In genomic region chr3:141936594-141937272, GRCm38 (mm10) we compare ENCODE assay signal across 12 mouse cellular contexts.
DNase-seq lines count a peak whose midpoint lies in the region; ATAC-seq and TF ChIP-seq lines count a peak whose summit lies in the region.
"Had no signal": no experiment of that assay in that cellular context is flagged by ENCODE, and none has a peak within 500 bp of the region (broad histone marks: within the 10 kb centered on the region; RNA-seq: fewer than 3 reads in every experiment).

No protein-coding gene starts in this region.

- no peak for TF ChIP-seq CTCF in left cerebral cortex, adult 2 months (IDR thresholded peaks at IDR 0.05)

- 45% methylated on average over 16 of the region's 16 CpGs for WGBS in embryonic facial prominence, embryonic 12.5 days
- WGBS in stomach, embryonic 14.5 days = 23% methylated on average over 16 of the region's 16 CpGs
- WGBS in liver, embryonic 11.5 days = 52% methylated on average over 16 of the region's 16 CpGs

- H3K9me3 ChIP-seq in embryonic facial prominence, embryonic 12.5 days = no peaks in the 10 kb centered on the region
- H3K9me3 ChIP-seq in stomach, embryonic 14.5 days (ENCODE audit: control insufficient read depth, low read depth, low read length) = no peaks in the 10 kb centered on the region
- H3K9me3 ChIP-seq in liver, embryonic 11.5 days (ENCODE audit: control insufficient read depth, low read length) = no peaks in the 10 kb centered on the region
- H3K9me3 ChIP-seq: G1E had no signal

- no peak for DNase-seq in left cerebral cortex, adult 2 months (ENCODE audit: extremely low spot score in 1 of 2, low spot score in 2 of 2)
- no peak for DNase-seq in left cerebral cortex, adult 18-20 months (ENCODE audit: low spot score in 2 of 2)
- peak; percentile 8 to 16 for DNase-seq in layer of hippocampus, postnatal 36 days
- DNase-seq in adrenal gland, adult 18-20 months (ENCODE audit: low spot score in 2 of 2) = no peak
- no peak for DNase-seq in liver, embryonic 11.5 days (ENCODE audit: low spot score)
- DNase-seq: gastrocnemius, postnatal 10 days; kidney, adult 11 months had no signal

- no peaks in the 10 kb centered on the region for H3K36me3 ChIP-seq in embryonic facial prominence, embryonic 12.5 days
- no peaks in the 10 kb centered on the region for H3K36me3 ChIP-seq in stomach, embryonic 14.5 days (ENCODE audit: control insufficient read depth, insufficient read depth, low read length)
- H3K36me3 ChIP-seq in liver, embryonic 11.5 days (ENCODE audit: control insufficient read depth, insufficient read depth, low read length) = no peaks in the 10 kb centered on the region
- H3K36me3 ChIP-seq: G1E had no signal

- intact Hi-C loops in left cerebral cortex, adult 2 months (cut with DNase I) = no loop called here

- H3K9ac ChIP-seq in embryonic facial prominence, embryonic 12.5 days = no peak overlapping the region
- no peak overlapping the region for H3K9ac ChIP-seq in stomach, embryonic 14.5 days (replicated peaks; ENCODE audit: low read depth, low read length)
- no peak overlapping the region for H3K9ac ChIP-seq in liver, embryonic 11.5 days (ENCODE audit: low read depth, low read length)

- 0 out of 2 replicates have a peak, but pooled peaks have one; percentile 53 for ATAC-seq in embryonic facial prominence, embryonic 12.5 days (ENCODE audit: insufficient number of reproducible peaks, insufficient read depth, low FRiP score, low TSS enrichment)
- no peak for ATAC-seq in stomach, embryonic 14.5 days (ENCODE audit: insufficient number of reproducible peaks, insufficient read depth, low FRiP score, low read depth)
- no peak for ATAC-seq in liver, embryonic 11.5 days (replicated peaks; ENCODE audit: low FRiP score)
- no peak for ATAC-seq in CD4-positive, CD25-positive, alpha-beta regulatory T cell, adult 4 months

- no peak overlapping the region for H3K4me2 ChIP-seq in embryonic facial prominence, embryonic 12.5 days (replicated peaks)
- H3K4me2 ChIP-seq in stomach, embryonic 14.5 days (replicated peaks; ENCODE audit: low read depth, low read length) = 0 out of 2 replicates have a peak overlapping the region, but pooled peaks have one; percentile 14
- H3K4me2 ChIP-seq in liver, embryonic 11.5 days = no peak overlapping the region

- H3K27me3 ChIP-seq in embryonic facial prominence, embryonic 12.5 days = 0 out of 2 replicates have a peak, but pooled peaks cover 8% of the 10 kb centered on the region
- H3K27me3 ChIP-seq in stomach, embryonic 14.5 days (ENCODE audit: control insufficient read depth, insufficient read depth, low read length) = no peaks in the 10 kb centered on the region
- no peaks in the 10 kb centered on the region for H3K27me3 ChIP-seq in liver, embryonic 11.5 days (replicated peaks; ENCODE audit: control insufficient read depth, insufficient read depth, low read length)

- peaks cover 14% of the 10 kb centered on the region for H3K4me1 ChIP-seq in embryonic facial prominence, embryonic 12.5 days
- peaks cover 9% of the 10 kb centered on the region; the same call in 1 of the 2 replicates for H3K4me1 ChIP-seq in stomach, embryonic 14.5 days (ENCODE audit: control insufficient read depth, insufficient read depth, low read length)
- H3K4me1 ChIP-seq in liver, embryonic 11.5 days (replicated peaks; ENCODE audit: control insufficient read depth, insufficient read depth, low read length) = no peaks in the 10 kb centered on the region; the same call in 1 of the 2 replicates

- H3K4me3 ChIP-seq in left cerebral cortex, adult 2 months = no peak overlapping the region
- no peak overlapping the region for H3K4me3 ChIP-seq in embryonic facial prominence, embryonic 12.5 days
- H3K4me3 ChIP-seq in stomach, embryonic 14.5 days (ENCODE audit: low read depth, low read length) = no peak overlapping the region
- no peak overlapping the region for H3K4me3 ChIP-seq in liver, embryonic 11.5 days (ENCODE audit: low read depth, low read length)
- H3K4me3 ChIP-seq: myocyte had no signal

- H3K27ac ChIP-seq in left cerebral cortex, adult 2 months = peak overlapping the region; percentile 52; the same call in 1 of the 2 replicates
- H3K27ac ChIP-seq in embryonic facial prominence, embryonic 12.5 days = no peak overlapping the region
- no peak overlapping the region for H3K27ac ChIP-seq in stomach, embryonic 14.5 days (ENCODE audit: low read length)
- no peak overlapping the region for H3K27ac ChIP-seq in liver, embryonic 11.5 days (ENCODE audit: low read depth, low read length)

Comparison
In these comparisons a context has a peak if more than half of its experiments do, and no peak if none do; other contexts are left out.
1. DNase-seq: peak in layer of hippocampus, postnatal 36 days (2 of 2); none in left cerebral cortex, adult 2 months (0 of 2), left cerebral cortex, adult 18-20 months (0 of 2), adrenal gland, adult 18-20 months (0 of 2) and liver, embryonic 11.5 days (single experiment).